Mouse (Mus musculus): Measurements from ENCODE around the gene Tra2a.

GRCm38 (mm10) chr6:49257880-49258279 lies 6.0 kb downstream of the Tra2a start:
- TF ChIP-seq CTCF (IDR thresholded peaks at IDR 0.05; ENCODE audit: low read depth, low read length): no peak
- no peak for TF ChIP-seq GATA1 (IDR thresholded peaks at IDR 0.05; ENCODE audit: borderline replicate concordance, low read length)
